Mouse (Mus musculus) CH12.LX (cell line): ENCODE measurements around the gene Ldlrad3.

Experiments used
- CHD2 ChIP-seq: IDR thresholded peaks from 2 replicates; pipeline ENCODE4 v1.6.1; 2011; ENCODE audit warnings: low read length, improper control_type of control experiment
- CTCF ChIP-seq, 2 experiments: IDR thresholded peaks in 1 of 2; conservative IDR thresholded peaks in 1 of 2; 2 replicates each; pipeline ENCODE4 v1.5.1; 2011 to 2012; ENCODE audit warnings: low read depth in 2 of 2, low read length in 2 of 2, improper control_type of control experiment in 1 of 2, inconsistent platforms in 1 of 2, mild to moderate bottlenecking in 1 of 2, moderate library complexity in 1 of 2
- ELF1 ChIP-seq: IDR thresholded peaks from 2 replicates; pipeline ENCODE4 v1.6.1; 2014; ENCODE audit warnings: low read depth, mild to moderate bottlenecking, inconsistent platforms, low read length, improper control_type of control experiment
- MAZ ChIP-seq: IDR thresholded peaks from 2 replicates; pipeline ENCODE4 v1.6.1; 2012; ENCODE audit warnings: low read depth, mild to moderate bottlenecking, inconsistent platforms, low read length, improper control_type of control experiment, moderate library complexity
- POLR2A ChIP-seq: IDR thresholded peaks from 2 replicates; pipeline ENCODE4 v1.6.1; 2011; ENCODE audit warnings: low read depth, mild to moderate bottlenecking, improper control_type of control experiment, low read length
- POLR2AphosphoS2 ChIP-seq: IDR thresholded peaks from 2 replicates; pipeline ENCODE4 v1.6.1; 2011; ENCODE audit warnings: low read depth, low read length, improper control_type of control experiment
- RAD21 ChIP-seq: IDR thresholded peaks from 2 replicates; pipeline ENCODE4 v1.6.1; 2011; ENCODE audit warnings: low read depth, mild to moderate bottlenecking, low read length, improper control_type of control experiment, moderate library complexity
- SIN3A ChIP-seq: IDR thresholded peaks from 2 replicates; pipeline ENCODE4 v1.6.1; 2012; ENCODE audit warnings: low read length, improper control_type of control experiment, inconsistent platforms
- UBTF ChIP-seq: IDR thresholded peaks from 2 replicates; pipeline ENCODE4 v1.6.1; 2012; ENCODE audit warnings: low read depth, mild to moderate bottlenecking, inconsistent platforms, low read length, improper control_type of control experiment, moderate library complexity
- USF2 ChIP-seq: conservative IDR thresholded peaks from 2 replicates; pipeline ENCODE4 v1.6.1; 2011; ENCODE audit warnings: low read depth, low read length, improper control_type of control experiment
- ZC3H11A ChIP-seq: IDR thresholded peaks from 2 replicates; pipeline ENCODE4 v1.6.1; 2012; ENCODE audit warnings: low read depth, mild to moderate bottlenecking, inconsistent platforms, low read length, improper control_type of control experiment

DNA sequence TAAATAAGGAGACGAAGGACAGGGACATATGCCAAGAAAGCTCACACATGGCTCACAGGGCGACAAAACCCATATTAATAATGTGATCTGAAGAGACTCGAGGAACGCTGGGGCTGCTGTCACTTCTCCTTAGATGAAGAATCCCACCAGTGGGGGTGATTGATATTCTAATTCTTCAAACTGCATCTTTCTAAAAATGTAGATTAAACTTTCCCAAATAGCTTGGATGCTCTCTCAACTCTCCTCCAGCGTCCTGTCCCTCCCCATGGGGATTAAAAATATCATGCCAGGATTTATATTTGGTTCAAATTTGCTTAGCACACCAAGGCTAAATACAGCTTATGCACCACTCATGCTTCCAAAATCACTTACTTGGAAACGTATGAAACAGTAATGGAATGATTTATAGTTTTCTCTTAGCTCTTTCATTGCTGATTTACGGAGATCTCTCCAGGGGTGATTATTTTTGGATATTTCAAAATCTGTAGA, 182.4 kb downstream of the Ldlrad3 start:
- TF ChIP-seq USF2 (no peak), RAD21 (no peak), POLR2A (no peak), ZC3H11A (no peak), SIN3A (no peak), CHD2 (no peak), POLR2AphosphoS2 (no peak), CTCF (conservative IDR thresholded peaks at IDR 0.05 in 1 of 2, IDR thresholded peaks at IDR 0.05 in 1 of 2; ENCODE audit: low read depth in 2 of 2, low read length in 2 of 2) (no peak), MAZ (no peak), UBTF (no peak), ELF1 (no peak)
